Mouse (Mus musculus) midbrain, embryonic 11.5 days (tissue): Measurements from ENCODE around the gene Rbm33. TPM values are rescaled to one million over a fixed set of nuclear protein-coding genes. Genes with fewer than 3 reads are reported as not detected.

Source experiments
- ATAC-seq: fragments of 200-750 bp; cut with Nextera tagmentation; 2 replicates; pipeline ENCODE4 v1.8.0; 2017; ENCODE audit warnings: moderate TSS enrichment, moderate library complexity; ENCODE audit not compliant: low FRiP score
- DNase-seq: peaks from one replicate; pipeline ENCODE4 v3.0.0; 2015; ENCODE audit warnings: low spot score; ENCODE audit errors: missing footprints
- H3K27ac ChIP-seq: fragments of 300-500 bp; sonication (generic); 2 replicates; pipeline ENCODE4 v1.5.1; 2014; ENCODE audit warnings: low read depth, low read length
- H3K27me3 ChIP-seq: fragments of 300-500 bp; sonication (generic); 2 replicates; pipeline ENCODE4 v1.6.1; 2014; ENCODE audit warnings: mild to moderate bottlenecking, low read length, moderate library complexity, mixed read lengths; ENCODE audit not compliant: control insufficient read depth, insufficient read depth
- H3K36me3 ChIP-seq: fragments of 300-500 bp; sonication (generic); 2 replicates; pipeline ENCODE4 v1.6.1; 2014; ENCODE audit warnings: mild to moderate bottlenecking, low read length, moderate library complexity, mixed read lengths; ENCODE audit not compliant: control insufficient read depth, insufficient read depth
- H3K4me1 ChIP-seq: fragments of 300-500 bp; sonication (generic); 2 replicates; pipeline ENCODE4 v1.6.1; 2014; ENCODE audit warnings: low read length; ENCODE audit not compliant: control insufficient read depth, insufficient read depth
- H3K4me2 ChIP-seq: fragments of 300-500 bp; sonication (generic); 2 replicates; pipeline ENCODE4 v1.6.1; 2014; ENCODE audit warnings: mild to moderate bottlenecking, moderate library complexity
- H3K4me3 ChIP-seq: fragments of 300-500 bp; sonication (generic); 2 replicates; pipeline ENCODE4 v1.5.1; 2014; ENCODE audit warnings: low read depth, low read length
- H3K9ac ChIP-seq: fragments of 300-500 bp; sonication (generic); 2 replicates; pipeline ENCODE4 v1.6.1; 2014; ENCODE audit warnings: low read length
- H3K9me3 ChIP-seq: fragments of 300-500 bp; sonication (generic); 2 replicates; pipeline ENCODE4 v1.6.1; 2016; ENCODE audit warnings: low read length; ENCODE audit not compliant: control insufficient read depth
- WGBS: fragments of 180-500 bp; shearing (Covaris S2); extraction: QIAGEN DNeasy Blood & Tissue Kit; methylation state at CpG from one replicate; pipeline ENCODE4 v1.1.7; 2014; 5-methylcytosine and 5-hydroxymethylcytosine counted together
- polyA plus RNA-seq: library from polyadenylated mRNA; unstranded; fragments of >200 nt; fragmentation: Nextera tagmentation; extraction: Ambion mirVana; gene quantifications from 2 replicates; pipeline ENCODE4 v1.2.1, GENCODE M21; 2014

Gene Rbm33
- polyA plus RNA-seq, 1 experiment from 2014 or later: 22.8 TPM

GRCm38 (mm10) chr5:28413533-28413932 is 96.6 kb downstream of the Rbm33 start:
- DNase-seq (no peak), ATAC-seq (no peak)
- Histone ChIP-seq H3K4me1 (no peaks in the 10 kb centered on the region), H3K27me3 (no peaks in the 10 kb centered on the region), H3K36me3 (peaks cover 28% of the 10 kb centered on the region), H3K9ac (no peak overlapping the region), H3K4me3 (no peak overlapping the region), H3K4me2 (no peak overlapping the region), H3K27ac (no peak overlapping the region), H3K9me3 (no peaks in the 10 kb centered on the region)
- WGBS: 96% methylated on average over 5 of the region's 5 CpGs

- DNase-seq (no peak), ATAC-seq (no peak)
- Histone ChIP-seq H3K27ac (no peak overlapping the region), H3K27me3 (no peaks in the 10 kb centered on the region), H3K4me3 (no peak overlapping the region), H3K36me3 (peaks cover 24% of the 10 kb centered on the region), H3K4me2 (no peak overlapping the region), H3K9ac (no peak overlapping the region), H3K4me1 (no peaks in the 10 kb centered on the region), H3K9me3 (no peaks in the 10 kb centered on the region)
- WGBS: 97% methylated on average over 3 of the region's 3 CpGs
These were observed 97.2 kb downstream of the Rbm33 start for GRCm38 (mm10) chr5:28414076-28414475.

- Histone ChIP-seq H3K4me2 (no peak overlapping the region), H3K9ac (no peak overlapping the region), H3K27ac (no peak overlapping the region), H3K4me3 (no peak overlapping the region), H3K36me3 (peaks cover 26% of the 10 kb centered on the region), H3K4me1 (no peaks in the 10 kb centered on the region), H3K9me3 (no peaks in the 10 kb centered on the region), H3K27me3 (no peaks in the 10 kb centered on the region)
- ATAC-seq (no peak), DNase-seq (no peak)
These were observed 99.1 kb downstream of the Rbm33 start for GRCm38 (mm10) chr5:28416029-28416428.

GRCm38 (mm10) chr5:28418734-28419133 is 101.8 kb downstream of the Rbm33 start:
- ATAC-seq (no peak), DNase-seq (no peak)
- Histone ChIP-seq H3K4me3 (no peak overlapping the region), H3K9ac (no peak overlapping the region), H3K9me3 (no peaks in the 10 kb centered on the region), H3K4me1 (no peaks in the 10 kb centered on the region), H3K27ac (no peak overlapping the region), H3K36me3 (peaks cover 21% of the 10 kb centered on the region), H3K27me3 (no peaks in the 10 kb centered on the region), H3K4me2 (no peak overlapping the region)
- 90% methylated on average over 10 of the region's 10 CpGs for WGBS

GRCm38 (mm10) chr5:28419640-28420265 is 102.8 kb downstream of the Rbm33 start:
- Histone ChIP-seq H3K9me3 (no peaks in the 10 kb centered on the region), H3K9ac (no peak overlapping the region), H3K36me3 (peaks cover 11% of the 10 kb centered on the region; the same call in 1 of the 2 replicates), H3K4me1 (no peaks in the 10 kb centered on the region), H3K27me3 (no peaks in the 10 kb centered on the region), H3K4me2 (no peak overlapping the region), H3K4me3 (no peak overlapping the region), H3K27ac (no peak overlapping the region)
- WGBS: 92% methylated on average over 12 of the region's 12 CpGs
- ATAC-seq (no peak), DNase-seq (no peak)

- ATAC-seq: no peak
- 71% methylated on average over 4 of the region's 4 CpGs for WGBS
- H3K4me1 ChIP-seq: no peaks in the 10 kb centered on the region
These were observed 106.9 kb downstream of the Rbm33 start for GRCm38 (mm10) chr5:28423781-28424180.

GRCm38 (mm10) chr5:28425926-28426325 is 109.0 kb downstream of the Rbm33 start:
- 91% methylated on average over 9 of the region's 9 CpGs for WGBS
- Histone ChIP-seq H3K4me2 (no peak overlapping the region), H3K36me3 (no peaks in the 10 kb centered on the region), H3K9ac (no peak overlapping the region), H3K4me3 (no peak overlapping the region), H3K27ac (no peak overlapping the region), H3K4me1 (no peaks in the 10 kb centered on the region), H3K27me3 (no peaks in the 10 kb centered on the region), H3K9me3 (no peaks in the 10 kb centered on the region)
- DNase-seq: peak; percentile 70
- ATAC-seq: no peak

More at GRCm38 (mm10) chr5:28423781-28424180, 106.9 kb downstream of the Rbm33 start:
- Histone ChIP-seq H3K9ac (no peak overlapping the region), H3K4me2 (no peak overlapping the region), H3K36me3 (peaks cover 2% of the 10 kb centered on the region; the same call in 1 of the 2 replicates), H3K27ac (no peak overlapping the region), H3K9me3 (no peaks in the 10 kb centered on the region), H3K4me3 (no peak overlapping the region), H3K27me3 (no peaks in the 10 kb centered on the region)
- DNase-seq: no peak

GRCm38 (mm10) chr5:28450126-28450890 is 133.4 kb downstream of the Rbm33 start:
- no peaks in the 10 kb centered on the region for H3K36me3 ChIP-seq
- peak; percentile 2 for DNase-seq
- no peak overlapping the region for H3K4me3 ChIP-seq
- no peaks in the 10 kb centered on the region for H3K9me3 ChIP-seq
- peaks cover 4% of the 10 kb centered on the region; the same call in 1 of the 2 replicates for H3K4me1 ChIP-seq
- no peak overlapping the region for H3K27ac ChIP-seq
- H3K4me2 ChIP-seq: no peak overlapping the region
- no peak overlapping the region for H3K9ac ChIP-seq
- no peaks in the 10 kb centered on the region; the same call in 1 of the 2 replicates for H3K27me3 ChIP-seq
- 63% methylated on average over 3 of the region's 3 CpGs for WGBS
- no peak for ATAC-seq

GRCm38 (mm10) chr5:28451053-28451638 is 134.2 kb downstream of the Rbm33 start:
- Histone ChIP-seq H3K4me1 (peaks cover 4% of the 10 kb centered on the region; the same call in 1 of the 2 replicates), H3K4me3 (no peak overlapping the region), H3K27ac (no peak overlapping the region), H3K4me2 (no peak overlapping the region), H3K9ac (no peak overlapping the region), H3K27me3 (peaks cover 8% of the 10 kb centered on the region), H3K36me3 (no peaks in the 10 kb centered on the region), H3K9me3 (no peaks in the 10 kb centered on the region)
- 33% methylated on average over 6 of the region's 6 CpGs for WGBS
- peak; percentile 99 for DNase-seq
- peak; percentile 75 for ATAC-seq
